Mouse (Mus musculus) bone marrow macrophage, adult 2 months (primary cell): ENCODE data around the gene Tbc1d9.

Experiments
- CTCF ChIP-seq: IDR thresholded peaks from 2 replicates; pipeline ENCODE4 v1.5.1; 2012; ENCODE audit warnings: low read depth, mild to moderate bottlenecking, low read length, moderate library complexity
- POLR2A ChIP-seq: IDR thresholded peaks from 2 replicates; pipeline ENCODE4 v1.6.1; 2012; ENCODE audit warnings: mild to moderate bottlenecking, low read depth, low read length, borderline replicate concordance

DNA sequence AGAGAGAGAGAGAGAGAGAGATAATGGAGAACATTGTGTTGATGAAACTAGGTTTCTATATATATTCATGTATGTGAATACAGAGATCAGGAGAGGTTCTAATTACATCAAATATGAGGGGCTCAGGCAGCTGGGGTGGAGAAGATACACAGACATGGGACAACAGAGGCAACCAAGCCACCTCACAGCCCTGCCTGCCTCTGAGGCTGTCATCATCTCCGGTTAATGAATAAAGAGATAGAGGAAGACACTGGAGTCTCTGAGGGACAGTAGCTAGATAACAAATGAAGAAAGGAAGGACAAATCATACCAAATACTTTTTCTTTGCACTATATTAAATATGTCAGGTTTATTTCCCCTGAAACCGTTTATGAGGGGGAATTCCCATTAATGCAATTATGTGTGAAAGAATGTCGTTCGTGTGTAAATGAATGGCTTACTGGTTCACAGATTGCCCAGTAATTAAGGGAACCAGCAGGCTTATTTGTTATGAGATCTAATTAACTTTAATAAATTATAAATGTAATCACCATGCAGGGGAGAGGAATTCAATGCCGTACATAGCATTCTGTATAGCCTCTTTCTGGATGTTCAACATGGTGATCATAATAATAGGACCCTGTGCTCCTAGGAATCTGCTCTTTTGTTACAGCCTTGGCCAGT is 59.7 kb downstream of the Tbc1d9 start:
- TF ChIP-seq POLR2A (no peak), CTCF (no peak)
